Mouse (Mus musculus) small intestine, adult 2 months (tissue): Measurements from ENCODE around the gene Mettl27. TPM values are rescaled to one million over a fixed set of nuclear protein-coding genes. Genes with fewer than 3 reads are reported as not detected.

ENCODE experiments used
- H3K27ac ChIP-seq: fragments of 200-500 bp; 2 replicates; pipeline ENCODE4 v1.5.1; 2012; ENCODE audit warnings: low read depth, low read length, control low read depth, inconsistent platforms; ENCODE audit not compliant: insufficient read depth
- H3K27me3 ChIP-seq: fragments of 200-500 bp; 2 replicates; pipeline ENCODE4 v1.6.1; 2012; ENCODE audit warnings: mild to moderate bottlenecking, moderate library complexity, low read length, inconsistent platforms; ENCODE audit not compliant: control insufficient read depth, insufficient read depth
- H3K36me3 ChIP-seq: fragments of 200-500 bp; 2 replicates; pipeline ENCODE4 v1.6.1; 2012; ENCODE audit warnings: mild to moderate bottlenecking, low read length, control low read depth, inconsistent platforms; ENCODE audit not compliant: control insufficient read depth, insufficient read depth
- H3K4me1 ChIP-seq: fragments of 200-500 bp; 2 replicates; pipeline ENCODE4 v1.6.1; 2012; ENCODE audit warnings: low read length, inconsistent platforms, mixed read lengths; ENCODE audit not compliant: control insufficient read depth, insufficient read depth, insufficient read length
- H3K4me3 ChIP-seq: fragments of 200-500 bp; 2 replicates; pipeline ENCODE4 v1.5.1; 2012; ENCODE audit warnings: low read depth, mild to moderate bottlenecking, control low read depth, inconsistent platforms, low read length, moderate library complexity
- CTCF ChIP-seq: fragments of 200-500 bp; IDR thresholded peaks from 2 replicates; pipeline ENCODE4 v1.5.1; 2012; ENCODE audit warnings: low read depth, mild to moderate bottlenecking, control low read depth, inconsistent platforms, low read length, moderate library complexity, mixed read lengths; ENCODE audit not compliant: insufficient replicate concordance, insufficient read length; ENCODE audit errors: extremely low read depth
- POLR2A ChIP-seq: fragments of 200-500 bp; IDR thresholded peaks from 2 replicates; pipeline ENCODE4 v1.6.1; 2012; ENCODE audit warnings: low read depth, mild to moderate bottlenecking, control low read depth, inconsistent platforms, low read length, moderate library complexity
- WGBS: fragments of 180-500 bp; shearing (Covaris S2); methylation state at CpG from one replicate; pipeline ENCODE4 v1.1.7; 2018; 5-methylcytosine and 5-hydroxymethylcytosine counted together
- polyA plus RNA-seq: library from polyadenylated mRNA; depleted of rRNA; stranded (reverse); fragments of >200 nt; gene quantifications from 2 replicates; pipeline ENCODE4 v1.2.3, GENCODE M21; 2012

Mettl27 gene
- polyA plus RNA-seq, 1 experiment: 21.4 TPM

DNA sequence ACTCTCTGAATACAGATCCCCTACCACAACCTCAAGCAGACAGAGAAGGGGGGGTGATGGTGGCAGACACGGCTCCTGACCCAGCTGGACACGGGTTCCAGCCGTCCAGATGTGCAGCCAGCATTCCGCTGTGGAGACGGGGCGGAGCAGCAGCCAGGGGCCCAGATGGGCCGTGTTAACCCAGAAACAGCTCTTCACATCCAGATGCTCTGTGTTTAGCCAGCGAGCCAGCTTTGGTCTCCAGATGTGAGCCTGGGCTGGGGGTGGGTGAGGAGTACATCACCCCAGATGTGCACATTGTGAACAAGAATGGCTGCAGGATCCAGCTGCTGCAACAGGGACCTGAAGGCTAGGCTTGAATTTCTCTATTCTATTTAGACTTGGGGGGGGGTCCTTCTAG lies 36.9 kb upstream of the Mettl27 start:
- Histone ChIP-seq H3K4me1 (no peaks in the 10 kb centered on the region; the same call in 1 of the 2 replicates), H3K27me3 (no peaks in the 10 kb centered on the region), H3K27ac (no peak overlapping the region), H3K36me3 (no peaks in the 10 kb centered on the region), H3K4me3 (no peak overlapping the region)
- TF ChIP-seq POLR2A: no peak
- no peak for TF ChIP-seq CTCF
- 61% methylated on average over 8 of the region's 8 CpGs for whole genome bisulfite sequencing

DNA sequence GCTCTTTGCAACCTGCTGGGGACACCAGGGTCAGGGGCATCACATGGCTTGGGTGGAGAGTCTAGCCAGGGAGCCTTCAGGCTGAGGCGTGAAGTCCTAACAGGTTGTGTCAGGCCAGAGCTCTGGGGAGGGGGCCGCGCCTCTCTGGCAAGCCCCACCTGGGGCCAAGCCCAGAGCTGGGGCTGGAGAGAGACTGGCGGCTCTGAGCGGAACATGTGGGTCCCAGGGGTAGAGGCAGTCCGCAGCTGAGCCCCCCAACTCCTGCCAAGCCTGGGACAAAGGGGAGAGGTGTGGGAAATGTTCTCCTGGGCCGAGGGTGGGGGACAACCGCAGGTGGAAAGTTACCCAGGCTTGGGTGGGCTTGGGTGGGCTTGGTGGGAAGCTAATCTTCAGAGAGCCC lies 35.2 kb upstream of the Mettl27 start:
- WGBS: 82% methylated on average over 8 of the region's 8 CpGs
- no peak for TF ChIP-seq CTCF
- TF ChIP-seq POLR2A: no peak

DNA sequence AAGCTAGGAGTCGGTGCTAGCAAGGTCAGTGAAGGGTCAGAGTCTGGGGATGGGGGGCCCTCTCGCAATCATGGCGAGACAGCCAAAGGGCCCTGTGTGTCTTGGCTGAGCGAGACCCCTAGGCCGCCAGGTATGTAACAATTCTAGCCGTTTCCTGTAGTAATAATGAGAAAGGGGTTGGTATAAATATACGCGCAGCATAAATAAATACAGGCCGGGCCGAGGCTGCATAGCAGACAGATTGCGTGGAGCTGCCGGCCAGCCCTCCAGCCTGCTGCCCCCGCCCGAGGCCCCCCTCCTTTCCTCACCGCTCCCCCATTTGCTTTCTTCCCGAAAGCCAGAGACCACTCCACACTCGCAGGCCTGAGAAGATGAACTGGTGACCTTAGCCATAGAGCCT lies 34.6 kb upstream of the Mettl27 start:
- H3K27me3 ChIP-seq: no peaks in the 10 kb centered on the region
- H3K27ac ChIP-seq: no peak overlapping the region
- H3K4me1 ChIP-seq: no peaks in the 10 kb centered on the region; the same call in 1 of the 2 replicates
- H3K36me3 ChIP-seq: no peaks in the 10 kb centered on the region
- no peak overlapping the region for H3K4me3 ChIP-seq
- 62% methylated on average over 17 of the region's 17 CpGs for WGBS
- TF ChIP-seq CTCF: no peak
- no peak for TF ChIP-seq POLR2A

More for the DNA sequence above, 35.2 kb upstream of the Mettl27 start:
- Histone ChIP-seq H3K4me3 (no peak overlapping the region), H3K4me1 (no peaks in the 10 kb centered on the region; the same call in 1 of the 2 replicates), H3K36me3 (no peaks in the 10 kb centered on the region), H3K27me3 (no peaks in the 10 kb centered on the region), H3K27ac (no peak overlapping the region)

DNA sequence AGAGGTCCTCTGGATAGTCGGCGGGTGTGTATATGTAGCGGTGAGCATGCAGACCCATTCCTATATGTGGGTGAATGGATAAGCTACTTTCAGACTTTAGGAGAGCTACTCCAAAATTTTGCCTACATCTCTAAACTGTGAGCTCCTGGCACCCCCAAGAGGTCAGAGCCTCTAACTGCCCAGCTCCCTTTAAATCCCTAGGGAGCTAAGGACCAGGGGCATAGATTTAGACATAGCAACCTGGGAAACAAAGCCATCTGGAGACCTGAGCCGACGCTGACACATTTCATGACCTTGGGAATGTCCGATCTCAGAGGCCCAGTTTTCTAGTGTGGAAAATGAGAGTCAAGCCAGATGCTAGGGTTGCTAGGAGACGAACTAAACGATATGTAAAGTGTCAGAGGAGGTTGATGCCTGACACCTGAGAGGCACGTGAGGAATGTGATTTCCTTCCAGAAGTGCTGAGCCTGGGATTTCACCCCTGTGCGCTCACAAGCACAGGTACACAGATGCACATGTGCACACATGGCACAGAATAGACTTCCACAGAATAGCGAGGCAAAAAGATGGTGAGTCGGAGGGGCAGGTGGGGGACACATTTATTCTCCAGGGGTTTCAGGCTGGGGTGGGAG lies 31.0 kb upstream of the Mettl27 start:
- no peaks in the 10 kb centered on the region for H3K36me3 ChIP-seq
- H3K4me3 ChIP-seq: no peak overlapping the region
- H3K27ac ChIP-seq: no peak overlapping the region
- H3K4me1 ChIP-seq: no peaks in the 10 kb centered on the region; the same call in 1 of the 2 replicates
- WGBS: 35% methylated on average over 12 of the region's 12 CpGs
- TF ChIP-seq CTCF (peak; percentile 45; the same call in 1 of the 2 replicates), POLR2A (no peak)
- no peaks in the 10 kb centered on the region for H3K27me3 ChIP-seq

DNA sequence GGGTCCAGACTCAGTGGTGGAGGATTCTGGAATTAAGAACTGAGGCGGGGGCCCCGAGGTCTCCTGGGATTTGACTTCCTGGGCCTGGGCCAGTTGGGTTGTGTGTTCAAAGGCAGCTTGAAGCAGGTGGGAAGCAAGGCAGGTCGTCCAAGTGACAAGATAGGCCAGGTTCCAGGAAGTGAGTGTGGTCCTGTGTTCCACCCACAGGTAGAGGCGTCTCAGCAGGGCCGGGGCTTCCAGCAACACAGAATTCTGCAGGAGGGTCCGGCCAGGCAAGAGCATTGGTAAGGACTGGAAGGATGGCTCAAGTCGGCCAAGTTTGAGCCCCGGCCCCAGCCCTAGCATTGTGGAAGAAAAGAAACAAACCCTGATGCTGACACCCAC lies 30.5 kb upstream of the Mettl27 start:
- TF ChIP-seq POLR2A (no peak), CTCF (no peak)
- WGBS: 54% methylated on average over 8 of the region's 8 CpGs
- no peaks in the 10 kb centered on the region for H3K36me3 ChIP-seq
- no peaks in the 10 kb centered on the region; the same call in 1 of the 2 replicates for H3K4me1 ChIP-seq
- H3K4me3 ChIP-seq: no peak overlapping the region
- H3K27ac ChIP-seq: no peak overlapping the region
- no peaks in the 10 kb centered on the region for H3K27me3 ChIP-seq

DNA sequence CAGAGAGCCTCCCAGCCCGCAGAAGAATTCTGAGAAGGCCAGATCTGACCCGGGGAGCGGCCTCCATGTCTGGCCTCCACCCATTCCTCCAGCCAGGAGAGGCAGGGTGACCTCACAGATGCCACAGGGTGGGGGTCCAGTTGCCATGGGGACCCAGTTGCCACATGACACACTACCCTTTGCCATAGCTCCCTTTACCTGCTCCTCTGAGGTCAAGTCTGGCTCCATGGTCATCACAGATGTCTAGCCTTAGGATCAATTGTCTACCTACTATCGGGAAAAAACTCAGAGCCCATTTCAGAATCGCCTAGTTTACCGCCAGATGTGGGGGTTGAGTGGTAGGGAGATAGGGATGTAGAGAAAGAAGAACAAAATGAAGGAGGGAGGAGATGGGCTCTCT lies 25.5 kb upstream of the Mettl27 start, which contains the start of gene Tmem270:
TSS of gene Tmem270 (minus strand) at position 101 of the 400 bp plus-strand sequence.
- Histone ChIP-seq H3K4me3 (no peak within 1 kb of the TSS), H3K4me1 (no peaks in the 10 kb centered on the region; the same call in 1 of the 2 replicates), H3K27me3 (no peaks in the 10 kb centered on the region), H3K36me3 (no peaks in the 10 kb centered on the region), H3K27ac (no peak within 1 kb of the TSS)
- WGBS: 87% methylated on average over 6 of the region's 6 CpGs
- TF ChIP-seq CTCF (no peak), POLR2A (no peak)

DNA sequence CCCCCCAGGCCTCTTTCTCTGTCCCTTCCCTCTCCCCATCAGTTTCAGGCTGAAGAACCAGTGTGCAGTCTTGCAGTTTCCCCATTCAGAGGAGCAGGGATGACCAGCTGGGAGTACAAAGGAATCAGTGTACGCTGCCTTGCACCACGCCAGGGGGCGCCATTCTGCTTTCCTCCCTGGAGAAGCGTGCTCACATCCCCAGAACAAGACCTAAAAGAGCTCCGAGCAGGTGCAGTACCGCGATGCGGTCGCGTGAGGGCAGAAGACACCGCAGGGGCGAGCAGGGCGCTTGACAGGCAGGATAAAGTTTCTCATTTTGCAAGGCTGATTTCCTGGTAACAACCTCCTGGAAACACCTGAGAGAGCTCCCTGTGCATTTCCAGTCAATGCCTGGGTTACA lies 25.0 kb upstream of the Mettl27 start:
- no peak for TF ChIP-seq POLR2A
- TF ChIP-seq CTCF: peak; percentile 99

More for the DNA sequence above, 25.0 kb upstream of the Mettl27 start:
- under 1% methylated on average over 13 of the region's 13 CpGs for WGBS
- Histone ChIP-seq H3K27me3 (no peaks in the 10 kb centered on the region), H3K27ac (no peak overlapping the region), H3K36me3 (no peaks in the 10 kb centered on the region), H3K4me3 (no peak overlapping the region), H3K4me1 (no peaks in the 10 kb centered on the region; the same call in 1 of the 2 replicates)
